Mouse (Mus musculus): ENCODE measurements around the gene Fbxo9.

The Fbxo9 gene

GRCm38 (mm10) chr9:78071626-78072025, 37.2 kb downstream of the Fbxo9 start:
- DNase-seq (ENCODE audit: low spot score in 2 of 2), result no peak

GRCm38 (mm10) chr9:78070496-78070895, 38.4 kb downstream of the Fbxo9 start:
- no peak for DNase-seq (ENCODE audit: low spot score in 2 of 2)

GRCm38 (mm10) chr9:78064121-78064520, 44.7 kb downstream of the Fbxo9 start:
- no peak for DNase-seq (ENCODE audit: low spot score in 2 of 2)

GRCm38 (mm10) chr9:78062392-78062791, 46.5 kb downstream of the Fbxo9 start:
- DNase-seq (ENCODE audit: low spot score in 2 of 2), result no peak

- no peak for DNase-seq (ENCODE audit: low spot score in 2 of 2)
Observed at GRCm38 (mm10) chr9:78059525-78060120, 49.2 kb downstream of the Fbxo9 start.

- no peak for DNase-seq (ENCODE audit: low spot score in 2 of 2)
Observed at GRCm38 (mm10) chr9:78054298-78054697, 54.6 kb downstream of the Fbxo9 start.

- no peak for DNase-seq (ENCODE audit: low spot score in 2 of 2)
Observed at GRCm38 (mm10) chr9:78053821-78054220, 55.0 kb downstream of the Fbxo9 start.

GRCm38 (mm10) chr9:78051677-78052076, 57.2 kb downstream of the Fbxo9 start, which contains the start of gene Gcm1:
TSS of gene Gcm1 (plus strand) at chr9:78051924.
- no peak for DNase-seq (ENCODE audit: low spot score in 2 of 2)

GRCm38 (mm10) chr9:78050452-78050970, 58.4 kb downstream of the Fbxo9 start:
- DNase-seq (ENCODE audit: low spot score in 2 of 2), result no peak

GRCm38 (mm10) chr9:78046755-78047154, 62.1 kb downstream of the Fbxo9 start:
- DNase-seq (ENCODE audit: low spot score in 2 of 2), result no peak

- no peak for DNase-seq (ENCODE audit: low spot score in 2 of 2)
Observed at GRCm38 (mm10) chr9:78045171-78045570, 63.7 kb downstream of the Fbxo9 start.

GRCm38 (mm10) chr9:78038755-78039489, 69.9 kb downstream of the Fbxo9 start:
- DNase-seq (ENCODE audit: low spot score in 2 of 2), result peak; percentile 57 to 73

GRCm38 (mm10) chr9:78035831-78036230, 73.0 kb downstream of the Fbxo9 start:
- DNase-seq (ENCODE audit: low spot score in 2 of 2), result no peak

- no peak for DNase-seq (ENCODE audit: low spot score in 2 of 2)
Observed at GRCm38 (mm10) chr9:78035296-78035695, 73.6 kb downstream of the Fbxo9 start.

GRCm38 (mm10) chr9:78032930-78033329, 75.9 kb downstream of the Fbxo9 start:
- DNase-seq (ENCODE audit: low spot score in 2 of 2), result no peak
